Comparison of ENCODE assay signal across 11 mouse cellular contexts in genomic region chr4:46342711-46343286, GRCm38 (mm10). TPM values are rescaled to one million over a fixed set of nuclear protein-coding genes. Genes with fewer than 3 reads are reported as not detected.
DNase-seq lines count a peak whose midpoint lies in the region; ATAC-seq and TF ChIP-seq lines count a peak whose summit lies in the region.
"Had no signal": no experiment of that assay in that cellular context is flagged by ENCODE, and none has a peak within 500 bp of the region (broad histone marks: within the 10 kb centered on the region; RNA-seq: fewer than 3 reads in every experiment).

No protein-coding gene starts in this region.

- no peaks in the 10 kb centered on the region for H3K36me3 ChIP-seq in heart, postnatal 0 days (replicated peaks; ENCODE audit: control insufficient read depth, insufficient read depth, low read length)
- no peaks in the 10 kb centered on the region for H3K36me3 ChIP-seq in E14TG2a.4 (ENCODE audit: insufficient read depth, low read length)
- no peaks in the 10 kb centered on the region for H3K36me3 ChIP-seq in limb, embryonic 15.5 days

- TF ChIP-seq EP300 in heart, postnatal 0 days (IDR thresholded peaks at IDR 0.05; ENCODE audit: low read depth), result no peak

- 0 out of 2 replicates have a peak, but pooled peaks have one; percentile 7 for TF ChIP-seq CTCF in heart, postnatal 0 days (IDR thresholded peaks at IDR 0.05; ENCODE audit: low read depth)
- no peak for TF ChIP-seq CTCF in E14TG2a.4 (conservative IDR thresholded peaks at IDR 0.05; ENCODE audit: low read length)

- ATAC-seq in heart, postnatal 0 days (ENCODE audit: insufficient read depth, low read depth), result no peak
- no peak for ATAC-seq in limb, embryonic 15.5 days (ENCODE audit: insufficient number of reproducible peaks, low FRiP score, low TSS enrichment, low read depth)
- ATAC-seq in cerebellum, adult (ENCODE audit: insufficient number of reproducible peaks, low FRiP score, low TSS enrichment), result no peak

- no peaks in the 10 kb centered on the region for H3K9me3 ChIP-seq in heart, postnatal 0 days (replicated peaks; ENCODE audit: control insufficient read depth, low read length)
- H3K9me3 ChIP-seq in E14TG2a.4 (ENCODE audit: low read length), result no peaks in the 10 kb centered on the region
- no peaks in the 10 kb centered on the region for H3K9me3 ChIP-seq in limb, embryonic 15.5 days

- DNase-seq in heart, postnatal 0 days (ENCODE audit: low spot score), result no peak
- no peak for DNase-seq in heart, postnatal 36 days
- DNase-seq in embryo, embryonic 10.5 days (ENCODE audit: low spot score), result peak; percentile 61
- no peak for DNase-seq in gastrocnemius, postnatal 14 days
- no peak for DNase-seq in spleen, postnatal 36 days (ENCODE audit: low spot score in 2 of 2)
- DNase-seq: thymus, adult 18-20 months had no signal

- peak overlapping the region; percentile 24; the same call in 1 of the 2 replicates for H3K4me2 ChIP-seq in heart, postnatal 0 days (ENCODE audit: low read depth, low read length)
- peak overlapping the region; percentile 65 for H3K4me2 ChIP-seq in limb, embryonic 15.5 days

- peaks cover 99% of the 10 kb centered on the region for H3K27me3 ChIP-seq in heart, postnatal 0 days (ENCODE audit: control insufficient read depth, insufficient read depth, low read length)
- peaks cover 95% of the 10 kb centered on the region for H3K27me3 ChIP-seq in E14TG2a.4 (ENCODE audit: insufficient read depth, low read length)
- peaks cover 94% of the 10 kb centered on the region for H3K27me3 ChIP-seq in limb, embryonic 15.5 days

- intact Hi-C loops in heart, postnatal 36 days (cut with DNase I), result loop anchor here (10.0 kb wide), 1 partner anchor 138 kb away; no protein-coding TSS in a partner anchor
- intact Hi-C loops in gastrocnemius, postnatal 14 days (cut with DNase I; ENCODE audit: low total_unique reads), result loop anchor here (10.0 kb wide), 1 partner anchor 138 kb away; no protein-coding TSS in a partner anchor

- no peak overlapping the region for H3K27ac ChIP-seq in heart, postnatal 0 days (ENCODE audit: low read depth)
- no peak overlapping the region for H3K27ac ChIP-seq in limb, embryonic 15.5 days

- H3K4me1 ChIP-seq in heart, postnatal 0 days (ENCODE audit: control insufficient read depth, insufficient read depth), result peaks cover 7% of the 10 kb centered on the region; the same call in 1 of the 2 replicates
- peaks cover 28% of the 10 kb centered on the region for H3K4me1 ChIP-seq in E14TG2a.4 (replicated peaks; ENCODE audit: low read depth, low read length)
- peaks cover 37% of the 10 kb centered on the region for H3K4me1 ChIP-seq in limb, embryonic 15.5 days

- peak overlapping the region; percentile 43; the same call in 1 of the 2 replicates for H3K4me3 ChIP-seq in heart, postnatal 0 days (ENCODE audit: low read depth, low read length)
- peak overlapping the region; percentile 43 for H3K4me3 ChIP-seq in E14TG2a.4 (replicated peaks; ENCODE audit: low read length)
- peak overlapping the region; percentile 42 for H3K4me3 ChIP-seq in limb, embryonic 15.5 days

- WGBS in heart, postnatal 0 days, result under 1% methylated on average over 28 of the region's 28 CpGs
- WGBS in limb, embryonic 15.5 days, result 2% methylated on average over 22 of the region's 28 CpGs

- H3K9ac ChIP-seq in heart, postnatal 0 days (replicated peaks; ENCODE audit: low read depth, low read length), result no peak overlapping the region
- no peak overlapping the region for H3K9ac ChIP-seq in limb, embryonic 15.5 days

RNA-seq across cellular contexts. Expression of gene Foxe1, which starts 0.6 kb away (rescaled TPM):
- total RNA-seq in heart, postnatal 0 days (2014; rRNA removed; ENCODE audit: low replicate concordance), result 1.1 TPM in 1 of 2 replicates, not detected in the other
- 0.05 TPM in 1 of 2 replicates, not detected in the other for polyA plus RNA-seq in heart, postnatal 0 days (2015; fragmentation: Nextera tagmentation; extraction: Ambion mirVana)
- not detected for total RNA-seq in heart, postnatal 36 days (2021)
- polyA plus RNA-seq in limb, embryonic 15.5 days (2015; fragmentation: Nextera tagmentation; extraction: Ambion mirVana), result 0.08 TPM in 1 of 2 replicates, not detected in the other
- total RNA-seq in gastrocnemius, postnatal 14 days (2021), result not detected
- total RNA-seq: granulocyte monocyte progenitor cell, adult 5-6 weeks; left cerebral cortex, postnatal 25 days had no signal

RNA-seq across cellular contexts. Expression of gene Trmo, which starts 46.4 kb away (rescaled TPM):
- total RNA-seq in heart, postnatal 0 days (2014; rRNA removed; ENCODE audit: low replicate concordance), result 3.9 and 12.1 TPM in 2 replicates
- 5.8 and 6.5 TPM in 2 replicates for polyA plus RNA-seq in heart, postnatal 0 days (2015; fragmentation: Nextera tagmentation; extraction: Ambion mirVana)
- total RNA-seq in heart, postnatal 36 days (2021), result 1 to 10 TPM; 3.4 to 4.2 TPM
- 10.2 and 10.6 TPM in 2 replicates for polyA plus RNA-seq in limb, embryonic 15.5 days (2015; fragmentation: Nextera tagmentation; extraction: Ambion mirVana)
- 1 to 10 TPM; 3.0 to 3.1 TPM for total RNA-seq in gastrocnemius, postnatal 14 days (2021)
